Mouse (Mus musculus) lung, postnatal 25 days (tissue): ENCODE measurements around the gene Tmem44.

ENCODE experiments used
- DNase-seq: peaks from one replicate; pipeline ENCODE4 v3.0.0; 2022; ENCODE audit warnings: low spot score

Tmem44 gene

GRCm38 (mm10) chr16:30518635-30519034 lies 32.0 kb downstream of the Tmem44 start:
- DNase-seq, result peak; percentile 55

GRCm38 (mm10) chr16:30517666-30518283 lies 32.9 kb downstream of the Tmem44 start:
- peak; percentile 34 for DNase-seq

GRCm38 (mm10) chr16:30516993-30517392 lies 33.6 kb downstream of the Tmem44 start:
- no peak for DNase-seq

GRCm38 (mm10) chr16:30515418-30515817 lies 35.2 kb downstream of the Tmem44 start:
- DNase-seq, result no peak

- no peak for DNase-seq
These were observed 37.3 kb downstream of the Tmem44 start for GRCm38 (mm10) chr16:30513050-30514024.

GRCm38 (mm10) chr16:30512375-30513049 lies 38.1 kb downstream of the Tmem44 start:
- DNase-seq, result no peak

- DNase-seq, result no peak
These were observed 38.9 kb downstream of the Tmem44 start for GRCm38 (mm10) chr16:30511563-30512340.

GRCm38 (mm10) chr16:30510504-30511451 lies 39.9 kb downstream of the Tmem44 start:
- peak; percentile 87 for DNase-seq

GRCm38 (mm10) chr16:30510091-30510490 lies 40.6 kb downstream of the Tmem44 start:
- no peak for DNase-seq

- DNase-seq, result no peak
These were observed 41.3 kb downstream of the Tmem44 start for GRCm38 (mm10) chr16:30509340-30509739.

GRCm38 (mm10) chr16:30508738-30509137 lies 41.9 kb downstream of the Tmem44 start:
- no peak for DNase-seq

- no peak for DNase-seq
These were observed 43.5 kb downstream of the Tmem44 start for GRCm38 (mm10) chr16:30507120-30507519.

- DNase-seq, result no peak
These were observed 45.2 kb downstream of the Tmem44 start for GRCm38 (mm10) chr16:30505311-30506031.

- no peak for DNase-seq
These were observed 45.8 kb downstream of the Tmem44 start for GRCm38 (mm10) chr16:30504856-30505255.

GRCm38 (mm10) chr16:30503958-30504357 lies 46.7 kb downstream of the Tmem44 start:
- DNase-seq, result peak; percentile 79

GRCm38 (mm10) chr16:30502221-30502891 lies 48.3 kb downstream of the Tmem44 start:
- DNase-seq, result peak; percentile 84

- no peak for DNase-seq
These were observed 49.0 kb downstream of the Tmem44 start for GRCm38 (mm10) chr16:30501621-30502020.

GRCm38 (mm10) chr16:30500223-30500622 lies 50.4 kb downstream of the Tmem44 start:
- no peak for DNase-seq

- no peak for DNase-seq
These were observed 51.4 kb downstream of the Tmem44 start for GRCm38 (mm10) chr16:30499126-30499857.
